Mouse (Mus musculus): ENCODE results near the gene Rbbp8nl. TPM values are rescaled to one million over a fixed set of nuclear protein-coding genes. Genes with fewer than 3 reads are reported as not detected.

Rbbp8nl gene
- polyA plus RNA-seq, 1 experiment from 2014 or later = not detected

DNA sequence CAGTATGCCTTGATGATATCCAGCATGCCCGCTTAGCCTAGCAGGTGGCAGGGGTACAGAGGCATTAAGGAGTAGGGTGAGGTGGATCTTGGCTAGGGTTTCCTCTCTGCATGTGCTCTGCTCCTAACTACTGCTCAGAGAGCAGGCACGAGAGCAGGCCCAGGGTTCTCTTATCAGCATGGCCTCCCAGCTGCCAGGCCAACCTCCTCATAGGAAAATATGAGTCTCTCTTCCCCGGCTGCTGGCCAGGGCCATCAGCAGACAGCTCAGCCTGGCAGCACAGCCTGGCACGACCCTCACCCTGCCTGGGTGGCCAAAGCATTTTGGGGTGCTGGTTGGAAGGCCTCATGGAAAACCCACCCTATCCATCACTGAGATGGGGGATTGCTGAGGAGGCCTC, 21.5 kb upstream of the Rbbp8nl start:
- whole genome bisulfite sequencing = 77% methylated on average over 4 of the region's 4 CpGs
- ATAC-seq (ENCODE audit: low read depth) = no peak

DNA sequence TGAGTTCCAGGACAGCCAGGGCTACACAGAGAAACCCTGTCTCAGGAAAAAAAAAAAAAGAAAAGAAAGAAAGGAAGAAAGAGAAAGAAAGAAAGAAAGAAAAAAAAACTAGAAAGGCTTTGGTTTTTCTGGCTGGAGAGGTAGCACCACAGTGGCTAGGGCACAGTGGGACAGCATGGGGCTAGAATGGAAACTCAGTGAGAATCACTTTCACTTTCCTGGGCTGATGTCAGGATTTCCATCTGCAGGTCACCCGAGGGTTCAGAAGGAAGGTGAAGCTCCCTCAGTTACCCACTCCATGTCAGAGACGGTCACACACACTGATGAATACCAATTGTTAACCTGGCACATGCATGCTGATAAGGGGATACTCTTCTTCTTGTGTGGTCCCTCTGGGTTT, 18.0 kb upstream of the Rbbp8nl start:
- Histone ChIP-seq H3K9ac (replicated peaks; ENCODE audit: low read depth, low read length) (no peak overlapping the region), H3K4me3 (ENCODE audit: low read depth, low read length) (no peak overlapping the region), H3K9me3 (ENCODE audit: control insufficient read depth, low read length) (no peaks in the 10 kb centered on the region), H3K36me3 (ENCODE audit: control insufficient read depth, insufficient read depth, low read length) (no peaks in the 10 kb centered on the region), H3K4me1 (ENCODE audit: control insufficient read depth, insufficient read depth, low read length) (no peaks in the 10 kb centered on the region), H3K27ac (ENCODE audit: low read depth, low read length) (no peak overlapping the region), H3K27me3 (ENCODE audit: control insufficient read depth, insufficient read depth, low read length) (no peaks in the 10 kb centered on the region), H3K4me2 (ENCODE audit: low read depth, low read length) (no peak overlapping the region)
- ATAC-seq (ENCODE audit: low read depth) = no peak
- WGBS = 74% methylated on average over 2 of the region's 2 CpGs

More for the DNA sequence above, 21.5 kb upstream of the Rbbp8nl start:
- Histone ChIP-seq H3K4me2 (ENCODE audit: low read depth, low read length) (no peak overlapping the region), H3K9ac (replicated peaks; ENCODE audit: low read depth, low read length) (no peak overlapping the region), H3K4me3 (ENCODE audit: low read depth, low read length) (no peak overlapping the region), H3K27ac (ENCODE audit: low read depth, low read length) (no peak overlapping the region), H3K4me1 (ENCODE audit: control insufficient read depth, insufficient read depth, low read length) (no peaks in the 10 kb centered on the region), H3K27me3 (ENCODE audit: control insufficient read depth, insufficient read depth, low read length) (no peaks in the 10 kb centered on the region), H3K9me3 (ENCODE audit: control insufficient read depth, low read length) (no peaks in the 10 kb centered on the region), H3K36me3 (ENCODE audit: control insufficient read depth, insufficient read depth, low read length) (no peaks in the 10 kb centered on the region)

DNA sequence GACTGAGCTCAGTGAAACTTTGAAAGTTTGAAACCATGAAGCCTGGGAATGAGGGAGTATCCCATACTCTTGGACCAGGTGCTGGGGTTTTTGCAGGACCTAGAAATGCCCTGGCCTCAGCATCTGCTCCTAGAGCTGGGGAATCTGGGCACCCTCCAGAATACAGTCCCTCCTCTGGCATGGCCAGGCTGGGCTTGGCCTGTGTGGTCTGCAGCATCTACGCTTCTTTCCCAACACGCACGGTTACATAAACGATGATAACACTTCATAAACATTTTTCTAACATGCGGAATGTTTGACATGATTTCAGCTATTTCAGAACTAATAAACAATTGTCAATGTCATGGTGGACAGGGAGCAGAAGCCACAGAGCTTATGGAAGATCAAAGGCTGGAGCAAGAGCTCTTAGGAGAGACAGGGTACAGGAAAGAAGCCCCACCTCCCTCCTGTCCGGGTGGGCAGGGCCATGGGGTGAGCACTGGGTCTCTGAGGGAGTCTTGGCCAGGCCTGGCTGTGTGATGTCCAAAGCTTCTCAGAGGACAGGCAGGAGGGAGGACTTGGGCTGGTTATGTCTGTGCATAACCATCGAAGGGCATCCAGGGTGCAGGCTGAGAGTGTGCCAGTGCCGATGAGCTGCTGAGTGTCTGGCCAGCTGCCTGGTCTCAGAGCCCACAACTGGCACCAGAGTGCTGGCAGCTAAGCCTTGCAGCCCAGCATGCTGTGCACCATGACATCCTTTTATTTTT, 16.9 kb upstream of the Rbbp8nl start:
- Histone ChIP-seq H3K27me3 (ENCODE audit: control insufficient read depth, insufficient read depth, low read length) (no peaks in the 10 kb centered on the region), H3K36me3 (ENCODE audit: control insufficient read depth, insufficient read depth, low read length) (no peaks in the 10 kb centered on the region), H3K4me2 (ENCODE audit: low read depth, low read length) (no peak overlapping the region), H3K4me3 (ENCODE audit: low read depth, low read length) (no peak overlapping the region), H3K27ac (ENCODE audit: low read depth, low read length) (no peak overlapping the region), H3K9ac (replicated peaks; ENCODE audit: low read depth, low read length) (no peak overlapping the region), H3K4me1 (ENCODE audit: control insufficient read depth, insufficient read depth, low read length) (no peaks in the 10 kb centered on the region), H3K9me3 (ENCODE audit: control insufficient read depth, low read length) (no peaks in the 10 kb centered on the region)
- ATAC-seq (ENCODE audit: low read depth) = no peak
- WGBS = 91% methylated on average over 8 of the region's 8 CpGs

DNA sequence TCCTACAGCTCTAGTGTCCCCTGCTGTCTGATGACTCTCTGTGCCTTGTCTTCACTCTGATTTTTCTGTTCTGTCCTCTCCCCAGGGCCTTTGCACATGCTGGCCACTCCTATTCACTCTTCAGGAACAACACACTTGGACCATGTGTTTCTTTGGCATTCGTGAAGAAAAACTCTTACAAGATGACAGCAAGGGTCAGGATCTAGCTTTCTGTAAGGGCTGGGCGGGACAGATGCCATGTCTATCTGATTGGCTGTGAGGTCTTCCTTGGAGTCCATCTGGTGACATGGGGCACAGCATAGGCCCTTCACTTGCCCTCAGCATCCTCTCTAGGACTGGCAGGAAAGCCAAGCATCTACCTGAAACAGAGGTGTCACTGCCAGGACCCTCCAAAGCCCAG, 16.3 kb upstream of the Rbbp8nl start:
- no peak overlapping the region for H3K4me3 ChIP-seq (ENCODE audit: low read depth, low read length)
- no peak overlapping the region for H3K4me2 ChIP-seq (ENCODE audit: low read depth, low read length)
- no peaks in the 10 kb centered on the region for H3K9me3 ChIP-seq (ENCODE audit: control insufficient read depth, low read length)
- no peak for ATAC-seq (ENCODE audit: low read depth)
- no peak overlapping the region for H3K9ac ChIP-seq (replicated peaks; ENCODE audit: low read depth, low read length)
- H3K27ac ChIP-seq (ENCODE audit: low read depth, low read length) = no peak overlapping the region
- 84% methylated on average over 2 of the region's 2 CpGs for WGBS
- H3K36me3 ChIP-seq (ENCODE audit: control insufficient read depth, insufficient read depth, low read length) = no peaks in the 10 kb centered on the region
- no peaks in the 10 kb centered on the region for H3K27me3 ChIP-seq (ENCODE audit: control insufficient read depth, insufficient read depth, low read length)
- no peaks in the 10 kb centered on the region for H3K4me1 ChIP-seq (ENCODE audit: control insufficient read depth, insufficient read depth, low read length)

DNA sequence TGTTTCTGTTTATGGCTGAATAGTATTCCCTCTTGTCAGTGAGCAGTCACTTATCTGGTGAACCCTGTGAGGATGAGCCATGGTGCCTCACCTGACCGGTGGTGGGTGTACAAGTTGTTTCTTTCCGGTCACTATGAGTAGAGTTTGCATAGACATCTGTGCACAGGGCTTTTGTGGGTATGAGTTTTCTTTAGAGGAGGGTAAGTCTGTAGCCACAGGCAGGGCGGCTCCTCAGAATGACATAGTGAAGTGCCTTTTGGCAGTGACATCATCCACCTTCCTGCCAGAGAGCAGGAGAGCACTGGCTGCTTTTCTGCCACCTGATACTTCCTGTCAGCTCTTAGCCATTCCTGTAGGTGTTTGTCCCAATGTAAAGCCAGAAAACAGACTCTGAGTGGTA, 15.8 kb upstream of the Rbbp8nl start:
- 87% methylated on average over 3 of the region's 3 CpGs for WGBS
- Histone ChIP-seq H3K9ac (replicated peaks; ENCODE audit: low read depth, low read length) (no peak overlapping the region), H3K9me3 (ENCODE audit: control insufficient read depth, low read length) (no peaks in the 10 kb centered on the region), H3K27ac (ENCODE audit: low read depth, low read length) (no peak overlapping the region), H3K4me1 (ENCODE audit: control insufficient read depth, insufficient read depth, low read length) (no peaks in the 10 kb centered on the region), H3K27me3 (ENCODE audit: control insufficient read depth, insufficient read depth, low read length) (no peaks in the 10 kb centered on the region), H3K36me3 (ENCODE audit: control insufficient read depth, insufficient read depth, low read length) (no peaks in the 10 kb centered on the region), H3K4me3 (ENCODE audit: low read depth, low read length) (no peak overlapping the region), H3K4me2 (ENCODE audit: low read depth, low read length) (no peak overlapping the region)
- no peak for ATAC-seq (ENCODE audit: low read depth)

DNA sequence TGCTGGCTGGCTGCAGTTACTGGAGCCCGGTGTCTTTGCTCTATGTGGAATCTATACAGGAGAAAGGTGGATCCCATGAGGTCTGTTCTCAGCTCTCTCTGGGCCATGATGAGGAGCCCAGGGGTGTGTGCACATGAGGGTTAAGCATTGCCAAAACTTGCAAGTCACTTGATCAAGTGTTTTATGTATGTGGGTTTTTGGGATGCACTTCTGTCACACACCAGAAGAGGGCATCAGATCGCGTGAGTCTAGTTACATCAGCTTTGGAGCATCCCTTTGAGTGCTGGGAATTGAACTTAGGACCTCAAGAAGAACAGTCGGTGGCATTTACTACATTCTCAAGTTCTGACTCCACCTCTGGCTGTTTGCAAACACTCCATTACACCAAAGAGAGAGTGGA, 14.9 kb upstream of the Rbbp8nl start:
- ATAC-seq (ENCODE audit: low read depth) = no peak
- no peaks in the 10 kb centered on the region for H3K4me1 ChIP-seq (ENCODE audit: control insufficient read depth, insufficient read depth, low read length)
- H3K27ac ChIP-seq (ENCODE audit: low read depth, low read length) = no peak overlapping the region
- H3K36me3 ChIP-seq (ENCODE audit: control insufficient read depth, insufficient read depth, low read length) = no peaks in the 10 kb centered on the region
- no peaks in the 10 kb centered on the region for H3K27me3 ChIP-seq (ENCODE audit: control insufficient read depth, insufficient read depth, low read length)
- WGBS = 61% methylated on average over 4 of the region's 4 CpGs
- H3K9me3 ChIP-seq (ENCODE audit: control insufficient read depth, low read length) = no peaks in the 10 kb centered on the region
- H3K9ac ChIP-seq (replicated peaks; ENCODE audit: low read depth, low read length) = no peak overlapping the region
- H3K4me2 ChIP-seq (ENCODE audit: low read depth, low read length) = no peak overlapping the region
- no peak overlapping the region for H3K4me3 ChIP-seq (ENCODE audit: low read depth, low read length)

DNA sequence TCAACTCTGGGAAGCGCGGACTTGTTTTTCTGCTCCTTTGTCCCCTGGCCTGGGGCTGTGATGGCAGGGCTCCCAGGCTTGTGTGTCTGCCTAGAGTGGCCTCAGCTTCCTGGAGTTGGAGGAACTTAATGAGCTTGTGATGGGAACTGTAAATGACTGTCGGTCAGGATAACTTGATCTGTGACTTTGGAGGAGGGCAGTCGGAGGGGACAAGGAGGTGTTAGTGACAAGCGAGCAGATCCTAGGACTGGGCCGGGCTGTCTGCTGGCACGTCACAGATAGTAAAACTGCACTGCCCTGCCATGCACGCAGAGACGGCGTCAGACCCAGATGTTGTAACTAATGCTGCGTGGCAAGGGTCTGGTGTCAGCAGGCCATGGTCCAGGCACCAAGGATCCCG, 13.8 kb upstream of the Rbbp8nl start:
- Histone ChIP-seq H3K9me3 (ENCODE audit: control insufficient read depth, low read length) (no peaks in the 10 kb centered on the region), H3K4me1 (ENCODE audit: control insufficient read depth, insufficient read depth, low read length) (no peaks in the 10 kb centered on the region), H3K4me2 (ENCODE audit: low read depth, low read length) (no peak overlapping the region), H3K4me3 (ENCODE audit: low read depth, low read length) (no peak overlapping the region), H3K27ac (ENCODE audit: low read depth, low read length) (no peak overlapping the region), H3K27me3 (ENCODE audit: control insufficient read depth, insufficient read depth, low read length) (no peaks in the 10 kb centered on the region), H3K9ac (replicated peaks; ENCODE audit: low read depth, low read length) (no peak overlapping the region), H3K36me3 (ENCODE audit: control insufficient read depth, insufficient read depth, low read length) (no peaks in the 10 kb centered on the region)
- no peak for ATAC-seq (ENCODE audit: low read depth)
- 91% methylated on average over 12 of the region's 12 CpGs for WGBS

DNA sequence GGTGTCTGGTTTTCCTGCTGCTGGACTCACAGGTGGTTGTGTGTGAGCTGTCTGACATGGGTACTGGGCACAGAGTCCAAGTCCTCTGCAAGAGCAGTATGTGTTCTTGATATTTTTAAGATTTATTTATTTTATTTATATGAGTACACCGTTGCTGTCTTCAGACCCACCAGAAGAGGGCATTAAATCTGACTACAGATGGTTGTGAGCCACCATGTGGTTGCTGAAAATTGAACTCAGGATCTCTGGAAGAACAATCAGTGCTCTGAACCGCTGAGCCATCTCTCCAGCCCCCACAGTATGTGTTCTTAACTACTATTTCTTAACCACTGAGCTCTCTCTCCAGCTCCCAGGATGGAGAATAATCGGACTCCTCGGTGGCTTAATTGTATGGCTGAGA, 12.5 kb upstream of the Rbbp8nl start:
- Histone ChIP-seq H3K9me3 (ENCODE audit: control insufficient read depth, low read length) (no peaks in the 10 kb centered on the region), H3K4me3 (ENCODE audit: low read depth, low read length) (no peak overlapping the region), H3K27me3 (ENCODE audit: control insufficient read depth, insufficient read depth, low read length) (no peaks in the 10 kb centered on the region), H3K4me1 (ENCODE audit: control insufficient read depth, insufficient read depth, low read length) (no peaks in the 10 kb centered on the region), H3K4me2 (ENCODE audit: low read depth, low read length) (no peak overlapping the region), H3K36me3 (ENCODE audit: control insufficient read depth, insufficient read depth, low read length) (no peaks in the 10 kb centered on the region), H3K27ac (ENCODE audit: low read depth, low read length) (no peak overlapping the region), H3K9ac (replicated peaks; ENCODE audit: low read depth, low read length) (no peak overlapping the region)
- WGBS = 78% methylated on average over 4 of the region's 4 CpGs
- no peak for ATAC-seq (ENCODE audit: low read depth)

DNA sequence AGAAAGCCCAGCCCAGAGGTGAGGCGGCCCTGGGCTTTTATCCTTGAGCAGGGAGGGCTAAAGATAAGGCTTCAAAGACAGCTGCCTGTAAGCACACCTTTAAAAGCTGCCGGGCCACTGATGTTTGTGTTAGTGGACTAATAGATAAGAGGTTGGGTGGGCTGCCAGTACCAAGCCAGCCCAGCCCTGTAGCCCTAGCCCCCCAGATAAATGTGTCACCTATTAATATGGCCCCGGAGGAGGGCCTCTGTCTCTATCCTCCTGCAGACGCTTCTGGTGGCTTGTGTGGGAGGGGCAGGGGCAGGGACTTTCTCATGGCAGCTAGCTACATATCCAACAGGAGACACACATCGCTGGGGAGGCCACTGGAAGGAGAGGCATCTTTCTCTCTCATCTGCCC, 11.1 kb upstream of the Rbbp8nl start:
- Histone ChIP-seq H3K36me3 (ENCODE audit: control insufficient read depth, insufficient read depth, low read length) (no peaks in the 10 kb centered on the region), H3K27ac (ENCODE audit: low read depth, low read length) (no peak overlapping the region), H3K27me3 (ENCODE audit: control insufficient read depth, insufficient read depth, low read length) (no peaks in the 10 kb centered on the region), H3K9ac (replicated peaks; ENCODE audit: low read depth, low read length) (no peak overlapping the region), H3K9me3 (ENCODE audit: control insufficient read depth, low read length) (no peaks in the 10 kb centered on the region), H3K4me3 (ENCODE audit: low read depth, low read length) (no peak overlapping the region), H3K4me2 (ENCODE audit: low read depth, low read length) (no peak overlapping the region), H3K4me1 (ENCODE audit: control insufficient read depth, insufficient read depth, low read length) (no peaks in the 10 kb centered on the region)
- no peak for ATAC-seq (ENCODE audit: low read depth)
- WGBS = 58% methylated on average over 5 of the region's 5 CpGs

Data from neural tube, embryonic 14.5 days (tissue).